Mouse (Mus musculus): ENCODE data around the gene Pom121l2. TPM values are rescaled to one million over a fixed set of nuclear protein-coding genes. Genes with fewer than 3 reads are reported as not detected.

The Pom121l2 gene
- polyA plus RNA-seq, 1 experiment from 2014 or later: 0.06 TPM

- H3K9me3 ChIP-seq: no peaks in the 10 kb centered on the region
- no peak overlapping the region for H3K27ac ChIP-seq
- no peak overlapping the region for H3K9ac ChIP-seq
- WGBS: 6% methylated on average over 18 of the region's 18 CpGs
- peak overlapping the region; percentile 57 for H3K4me3 ChIP-seq (replicated peaks)
- no peaks in the 10 kb centered on the region for H3K36me3 ChIP-seq
- peaks cover 80% of the 10 kb centered on the region for H3K27me3 ChIP-seq (replicated peaks)
- ATAC-seq: 0 out of 2 replicates have a peak, but pooled peaks have one; percentile 2
- H3K4me2 ChIP-seq (replicated peaks): peak overlapping the region; percentile 97
- peaks cover 10% of the 10 kb centered on the region; the same call in 1 of the 2 replicates for H3K4me1 ChIP-seq (replicated peaks)
These were observed 26.1 kb downstream of the Pom121l2 start for GRCm38 (mm10) chr13:22007121-22007510.

- Histone ChIP-seq H3K4me1 (replicated peaks) (peaks cover 10% of the 10 kb centered on the region; the same call in 1 of the 2 replicates), H3K9me3 (no peaks in the 10 kb centered on the region), H3K9ac (no peak overlapping the region), H3K4me2 (replicated peaks) (no peak overlapping the region), H3K27me3 (replicated peaks) (peaks cover 79% of the 10 kb centered on the region), H3K4me3 (replicated peaks) (no peak overlapping the region), H3K36me3 (no peaks in the 10 kb centered on the region), H3K27ac (no peak overlapping the region)
- no peak for ATAC-seq
- WGBS: 55% methylated on average over 7 of the region's 7 CpGs
These were observed 26.9 kb downstream of the Pom121l2 start for GRCm38 (mm10) chr13:22007872-22008271.

- Histone ChIP-seq H3K4me1 (replicated peaks) (peaks cover 10% of the 10 kb centered on the region; the same call in 1 of the 2 replicates), H3K27me3 (replicated peaks) (peaks cover 73% of the 10 kb centered on the region), H3K9ac (no peak overlapping the region), H3K4me2 (replicated peaks) (no peak overlapping the region), H3K9me3 (no peaks in the 10 kb centered on the region), H3K36me3 (no peaks in the 10 kb centered on the region), H3K27ac (no peak overlapping the region), H3K4me3 (replicated peaks) (no peak overlapping the region)
- no peak for ATAC-seq
- 76% methylated on average over 3 of the region's 3 CpGs for WGBS
These were observed 27.7 kb downstream of the Pom121l2 start for GRCm38 (mm10) chr13:22008707-22009106.

- Histone ChIP-seq H3K36me3 (no peaks in the 10 kb centered on the region), H3K27ac (no peak within 1 kb of the TSS), H3K27me3 (replicated peaks) (peaks cover 70% of the 10 kb centered on the region), H3K9ac (no peak within 1 kb of the TSS), H3K4me1 (replicated peaks) (peaks cover 14% of the 10 kb centered on the region; the same call in 1 of the 2 replicates), H3K9me3 (no peaks in the 10 kb centered on the region), H3K4me3 (replicated peaks) (no peak within 1 kb of the TSS), H3K4me2 (replicated peaks) (no peak within 1 kb of the TSS)
- ATAC-seq: no peak
- 28% methylated on average over 6 of the region's 7 CpGs for WGBS
These were observed 28.6 kb downstream of the Pom121l2 start, which contains the start of gene Prss16 for GRCm38 (mm10) chr13:22009642-22010041. Gene Prss16 (minus strand): TSS chr13:22009742.

GRCm38 (mm10) chr13:22013716-22014115 is 32.7 kb downstream of the Pom121l2 start:
- Histone ChIP-seq H3K4me2 (replicated peaks) (peak overlapping the region; percentile 38; the same call in 1 of the 2 replicates), H3K36me3 (no peaks in the 10 kb centered on the region), H3K9me3 (no peaks in the 10 kb centered on the region), H3K27ac (no peak overlapping the region), H3K4me3 (replicated peaks) (no peak overlapping the region), H3K9ac (no peak overlapping the region), H3K27me3 (replicated peaks) (peaks cover 41% of the 10 kb centered on the region), H3K4me1 (replicated peaks) (peaks cover 4% of the 10 kb centered on the region; the same call in 1 of the 2 replicates)
- 25% methylated on average over 13 of the region's 13 CpGs for WGBS
- no peak for ATAC-seq

- Histone ChIP-seq H3K4me2 (replicated peaks) (peak overlapping the region; percentile 38), H3K9me3 (no peaks in the 10 kb centered on the region), H3K27ac (no peak overlapping the region), H3K36me3 (no peaks in the 10 kb centered on the region), H3K4me1 (replicated peaks) (peaks cover 4% of the 10 kb centered on the region; the same call in 1 of the 2 replicates), H3K9ac (no peak overlapping the region), H3K4me3 (replicated peaks) (peak overlapping the region; percentile 15; the same call in 1 of the 2 replicates), H3K27me3 (replicated peaks) (peaks cover 34% of the 10 kb centered on the region)
- 9% methylated on average over 17 of the region's 17 CpGs for WGBS
- no peak for ATAC-seq
These were observed 33.4 kb downstream of the Pom121l2 start for GRCm38 (mm10) chr13:22014411-22014845.

- Histone ChIP-seq H3K4me3 (replicated peaks) (no peak overlapping the region), H3K9ac (no peak overlapping the region), H3K4me2 (replicated peaks) (peak overlapping the region; percentile 22), H3K4me1 (replicated peaks) (peaks cover 4% of the 10 kb centered on the region; the same call in 1 of the 2 replicates), H3K27me3 (replicated peaks) (peaks cover 26% of the 10 kb centered on the region), H3K9me3 (no peaks in the 10 kb centered on the region), H3K27ac (no peak overlapping the region), H3K36me3 (no peaks in the 10 kb centered on the region)
- 14% methylated on average over 27 of the region's 27 CpGs for WGBS
- ATAC-seq: peak; percentile 85
These were observed 34.8 kb downstream of the Pom121l2 start for GRCm38 (mm10) chr13:22015479-22016450.

GRCm38 (mm10) chr13:22019934-22020835 is 39.2 kb downstream of the Pom121l2 start:
- ATAC-seq: peak; percentile 78
- WGBS: 1% methylated on average over 44 of the region's 44 CpGs

GRCm38 (mm10) chr13:22020901-22021339 is 39.9 kb downstream of the Pom121l2 start:
- no peak overlapping the region for H3K27ac ChIP-seq
- no peaks in the 10 kb centered on the region for H3K27me3 ChIP-seq (replicated peaks)
- no peaks in the 10 kb centered on the region for H3K9me3 ChIP-seq
- H3K4me2 ChIP-seq (replicated peaks): peak overlapping the region; percentile 72
- 2% methylated on average over 8 of the region's 8 CpGs for WGBS
- H3K4me3 ChIP-seq (replicated peaks): peak overlapping the region; percentile 45
- H3K9ac ChIP-seq: no peak overlapping the region
- peak; percentile 82 for ATAC-seq
- no peaks in the 10 kb centered on the region for H3K36me3 ChIP-seq
- no peaks in the 10 kb centered on the region for H3K4me1 ChIP-seq (replicated peaks)

More at GRCm38 (mm10) chr13:22019934-22020835, 39.2 kb downstream of the Pom121l2 start:
- Histone ChIP-seq H3K27ac (no peak overlapping the region), H3K4me2 (replicated peaks) (peak overlapping the region; percentile 72), H3K27me3 (replicated peaks) (peaks cover 2% of the 10 kb centered on the region; the same call in 1 of the 2 replicates), H3K4me1 (replicated peaks) (no peaks in the 10 kb centered on the region), H3K36me3 (no peaks in the 10 kb centered on the region), H3K9ac (peak overlapping the region; percentile 29), H3K9me3 (no peaks in the 10 kb centered on the region), H3K4me3 (replicated peaks) (peak overlapping the region; percentile 45)

GRCm38 (mm10) chr13:22021581-22021980 is 40.6 kb downstream of the Pom121l2 start:
- H3K4me2 ChIP-seq (replicated peaks): peak overlapping the region; percentile 72
- ATAC-seq: peak; percentile 37; the same call in 1 of the 2 replicates
- H3K9me3 ChIP-seq: no peaks in the 10 kb centered on the region
- under 1% methylated on average over 11 of the region's 11 CpGs for WGBS
- H3K27ac ChIP-seq: peak overlapping the region; percentile 40; the same call in 1 of the 2 replicates
- H3K27me3 ChIP-seq (replicated peaks): no peaks in the 10 kb centered on the region
- no peaks in the 10 kb centered on the region for H3K36me3 ChIP-seq
- H3K4me3 ChIP-seq (replicated peaks): peak overlapping the region; percentile 37
- H3K4me1 ChIP-seq (replicated peaks): no peaks in the 10 kb centered on the region
- peak overlapping the region; percentile 34 for H3K9ac ChIP-seq

- peak overlapping the region; percentile 72 for H3K4me2 ChIP-seq (replicated peaks)
- H3K4me1 ChIP-seq (replicated peaks): no peaks in the 10 kb centered on the region
- peak overlapping the region; percentile 37 for H3K4me3 ChIP-seq (replicated peaks)
- H3K9me3 ChIP-seq: no peaks in the 10 kb centered on the region
- WGBS: 2% methylated on average over 9 of the region's 9 CpGs
- peak overlapping the region; percentile 34 for H3K9ac ChIP-seq
- H3K27me3 ChIP-seq (replicated peaks): no peaks in the 10 kb centered on the region
- H3K36me3 ChIP-seq: no peaks in the 10 kb centered on the region
- H3K27ac ChIP-seq: no peak overlapping the region
- peak; percentile 73 for ATAC-seq
These were observed 41.2 kb downstream of the Pom121l2 start for GRCm38 (mm10) chr13:22022241-22022640.

Measured in intestine, embryonic 15.5 days (tissue).